Mouse (Mus musculus) forebrain, embryonic 12.5 days (tissue): ENCODE results near the gene Asf1a. TPM values are rescaled to one million over a fixed set of nuclear protein-coding genes. Genes with fewer than 3 reads are reported as not detected.
A peak's percentile ranks its signal among the peaks of the same experiment; 100 is the strongest.

Experiments used
- ATAC-seq: fragments of 200-750 bp; cut with Nextera tagmentation; 2 replicates; pipeline ENCODE4 v1.8.0; 2017; ENCODE audit warnings: moderate TSS enrichment; ENCODE audit not compliant: low FRiP score
- H3K27ac ChIP-seq: fragments of 300-500 bp; sonication (generic); 2 replicates; pipeline ENCODE4 v1.5.1; 2016; ENCODE audit warnings: mild to moderate bottlenecking
- H3K27me3 ChIP-seq: fragments of 300-500 bp; sonication (generic); 2 replicates; pipeline ENCODE4 v1.6.1; 2016; ENCODE audit warnings: mild to moderate bottlenecking
- H3K36me3 ChIP-seq: fragments of 300-500 bp; sonication (generic); replicated peaks from 2 replicates; pipeline ENCODE4 v1.6.1; 2016; ENCODE audit warnings: mild to moderate bottlenecking
- H3K4me1 ChIP-seq: fragments of 300-500 bp; sonication (generic); 2 replicates; pipeline ENCODE4 v1.6.1; 2016
- H3K4me2 ChIP-seq: fragments of 300-500 bp; sonication (generic); 2 replicates; pipeline ENCODE4 v1.6.1; 2016; ENCODE audit warnings: mild to moderate bottlenecking, moderate library complexity
- H3K4me3 ChIP-seq: fragments of 300-500 bp; sonication (generic); replicated peaks from 2 replicates; pipeline ENCODE4 v1.5.1; 2016; ENCODE audit warnings: mild to moderate bottlenecking
- H3K9ac ChIP-seq: fragments of 300-500 bp; sonication (generic); 2 replicates; pipeline ENCODE4 v1.6.1; 2016; ENCODE audit warnings: mild to moderate bottlenecking
- H3K9me3 ChIP-seq: fragments of 300-500 bp; sonication (generic); 2 replicates; pipeline ENCODE4 v1.6.1; 2016
- WGBS: fragments of 180-500 bp; shearing (Covaris S2); methylation state at CpG from one replicate; pipeline ENCODE4 v1.1.7; 2016; 5-methylcytosine and 5-hydroxymethylcytosine counted together
- polyA plus RNA-seq: library from polyadenylated mRNA; unstranded; fragments of >200 nt; fragmentation: Nextera tagmentation; extraction: Ambion mirVana; gene quantifications from 2 replicates; pipeline ENCODE4 v1.2.1, GENCODE M21; 2016

Asf1a gene
- 158 and 160 TPM in 2 replicates for polyA plus RNA-seq

GRCm38 (mm10) chr10:53596677-53597120, at the start of gene Asf1a:
TSS of gene Asf1a (plus strand) at chr10:53596757.
- H3K4me2 ChIP-seq = peak within 1 kb of the TSS; percentile 75
- ATAC-seq = peak; percentile 97
- no peaks in the 10 kb centered on the region for H3K9me3 ChIP-seq
- H3K4me1 ChIP-seq = peaks cover 27% of the 10 kb centered on the region
- H3K4me3 ChIP-seq = peak within 1 kb of the TSS; percentile 97
- H3K9ac ChIP-seq = peak within 1 kb of the TSS; percentile 97
- under 1% methylated on average over 47 of the region's 52 CpGs for WGBS
- peaks cover 15% of the 10 kb centered on the region for H3K36me3 ChIP-seq
- peak within 1 kb of the TSS; percentile 99 for H3K27ac ChIP-seq
- H3K27me3 ChIP-seq = no peaks in the 10 kb centered on the region

GRCm38 (mm10) chr10:53562001-53562400, 34.6 kb upstream of the Asf1a start:
- no peak for ATAC-seq
- Histone ChIP-seq H3K9ac (no peak overlapping the region), H3K27me3 (no peaks in the 10 kb centered on the region), H3K4me1 (no peaks in the 10 kb centered on the region), H3K9me3 (no peaks in the 10 kb centered on the region), H3K27ac (no peak overlapping the region), H3K4me3 (no peak overlapping the region), H3K36me3 (no peaks in the 10 kb centered on the region; the same call in 1 of the 2 replicates), H3K4me2 (no peak overlapping the region)
- 91% methylated on average over 5 of the region's 5 CpGs for WGBS

- H3K27me3 ChIP-seq = no peaks in the 10 kb centered on the region
- H3K36me3 ChIP-seq = no peaks in the 10 kb centered on the region; the same call in 1 of the 2 replicates
- no peak overlapping the region for H3K4me2 ChIP-seq
- no peak overlapping the region for H3K9ac ChIP-seq
- H3K4me1 ChIP-seq = no peaks in the 10 kb centered on the region
- no peak for ATAC-seq
- 75% methylated on average over 2 of the region's 2 CpGs for WGBS
- no peak overlapping the region for H3K4me3 ChIP-seq
- H3K27ac ChIP-seq = no peak overlapping the region
- no peaks in the 10 kb centered on the region for H3K9me3 ChIP-seq
Measured at GRCm38 (mm10) chr10:53565538-53565937, 31.0 kb upstream of the Asf1a start.

- no peak overlapping the region for H3K4me2 ChIP-seq
- ATAC-seq = no peak
Measured at GRCm38 (mm10) chr10:53568531-53568930, 28.0 kb upstream of the Asf1a start.

DNA sequence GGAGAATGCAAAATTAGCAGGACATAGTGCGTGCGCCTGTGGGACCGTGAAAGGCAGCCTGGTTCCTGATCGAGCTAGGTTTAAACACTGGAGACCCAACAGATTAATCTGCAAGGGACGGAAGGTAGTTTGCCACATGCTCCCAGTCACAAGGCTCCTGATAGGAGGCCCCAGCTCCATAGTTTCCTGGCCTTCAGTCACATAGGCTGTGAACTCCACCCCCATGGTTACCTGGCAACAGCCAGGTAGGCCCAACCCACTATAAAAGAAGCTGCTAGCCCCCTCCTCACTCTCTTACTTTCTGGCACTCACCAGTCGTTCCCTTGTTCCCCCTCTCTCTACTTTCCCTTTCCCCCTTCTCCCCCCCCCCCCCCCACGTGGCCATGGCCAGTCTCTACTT, 16.4 kb upstream of the Asf1a start:
- Histone ChIP-seq H3K9ac (no peak overlapping the region), H3K27me3 (no peaks in the 10 kb centered on the region), H3K4me1 (peaks cover 13% of the 10 kb centered on the region), H3K9me3 (no peaks in the 10 kb centered on the region), H3K36me3 (no peaks in the 10 kb centered on the region), H3K4me2 (peak overlapping the region; percentile 59), H3K27ac (peak overlapping the region; percentile 8; the same call in 1 of the 2 replicates), H3K4me3 (peak overlapping the region; percentile 31; the same call in 1 of the 2 replicates)
- WGBS = 31% methylated on average over 7 of the region's 7 CpGs
- peak; percentile 62; the same call in 1 of the 2 replicates for ATAC-seq

More at GRCm38 (mm10) chr10:53568531-53568930, 28.0 kb upstream of the Asf1a start:
- H3K27ac ChIP-seq = no peak overlapping the region
- H3K9ac ChIP-seq = no peak overlapping the region
- no peaks in the 10 kb centered on the region for H3K4me1 ChIP-seq
- no peak overlapping the region for H3K4me3 ChIP-seq
- H3K36me3 ChIP-seq = no peaks in the 10 kb centered on the region; the same call in 1 of the 2 replicates
- H3K27me3 ChIP-seq = no peaks in the 10 kb centered on the region
- H3K9me3 ChIP-seq = no peaks in the 10 kb centered on the region

DNA sequence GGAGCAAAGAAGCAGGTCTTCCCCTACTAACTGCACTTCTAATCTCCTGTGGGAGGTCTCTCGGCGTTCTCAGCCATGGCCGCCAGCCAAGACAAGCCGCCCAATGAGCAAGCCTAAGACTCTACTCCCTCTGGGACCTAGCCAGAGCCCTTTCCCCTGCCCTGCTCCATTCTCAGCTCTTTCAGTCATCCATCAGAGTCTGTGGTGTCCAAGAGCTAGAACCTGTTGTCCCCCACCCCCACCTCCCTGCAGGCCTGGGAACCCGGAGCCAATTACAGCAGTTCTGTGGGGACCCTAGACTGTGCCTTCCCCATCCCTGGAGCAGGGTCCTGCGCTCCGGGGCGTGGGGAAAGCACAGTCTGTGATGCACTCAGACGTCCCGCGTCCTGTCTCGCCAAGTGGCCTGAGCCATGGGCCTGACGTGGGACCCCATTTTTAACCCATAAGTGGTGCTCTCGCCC, 15.9 kb upstream of the Asf1a start:
- peak overlapping the region; percentile 31 for H3K4me3 ChIP-seq
- peak overlapping the region; percentile 8; the same call in 1 of the 2 replicates for H3K27ac ChIP-seq
- no peak overlapping the region for H3K9ac ChIP-seq
- H3K27me3 ChIP-seq = no peaks in the 10 kb centered on the region
- H3K4me1 ChIP-seq = peaks cover 13% of the 10 kb centered on the region
- peak overlapping the region; percentile 59 for H3K4me2 ChIP-seq
- no peaks in the 10 kb centered on the region for H3K9me3 ChIP-seq
- ATAC-seq = peak; percentile 84
- WGBS = 13% methylated on average over 14 of the region's 14 CpGs
- H3K36me3 ChIP-seq = no peaks in the 10 kb centered on the region

DNA sequence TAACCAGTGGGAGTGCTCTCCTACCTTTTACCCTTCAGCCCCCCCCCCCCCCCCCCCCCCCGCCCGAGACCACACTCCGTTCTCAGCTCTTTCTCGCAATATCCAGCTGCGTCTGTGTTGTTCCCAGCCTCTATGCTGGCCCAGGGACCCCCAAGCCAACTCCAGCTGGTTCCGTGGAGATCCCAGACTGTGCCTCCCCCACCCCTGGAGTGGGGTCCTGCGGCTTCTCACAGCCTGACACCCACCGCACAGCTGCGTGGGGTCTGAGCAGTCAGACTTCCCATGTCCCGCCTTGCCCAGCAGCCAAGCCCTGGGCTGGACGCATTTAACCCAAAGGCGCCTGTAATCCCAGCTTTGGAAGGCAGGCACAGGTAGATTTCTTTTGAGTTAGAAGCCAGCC, 15.5 kb upstream of the Asf1a start:
- peak; percentile 51 for ATAC-seq
- Histone ChIP-seq H3K9ac (no peak overlapping the region), H3K27ac (no peak overlapping the region), H3K4me3 (peak overlapping the region; percentile 31), H3K4me1 (peaks cover 13% of the 10 kb centered on the region), H3K27me3 (no peaks in the 10 kb centered on the region), H3K9me3 (no peaks in the 10 kb centered on the region), H3K4me2 (peak overlapping the region; percentile 59), H3K36me3 (no peaks in the 10 kb centered on the region)
- WGBS = 22% methylated on average over 7 of the region's 12 CpGs

GRCm38 (mm10) chr10:53585777-53586176, 10.8 kb upstream of the Asf1a start:
- Histone ChIP-seq H3K9me3 (no peaks in the 10 kb centered on the region), H3K4me2 (no peak overlapping the region), H3K9ac (no peak overlapping the region), H3K4me3 (no peak overlapping the region), H3K27me3 (no peaks in the 10 kb centered on the region), H3K4me1 (peaks cover 4% of the 10 kb centered on the region), H3K27ac (no peak overlapping the region), H3K36me3 (no peaks in the 10 kb centered on the region)
- no peak for ATAC-seq
- 66% methylated on average over 3 of the region's 3 CpGs for WGBS

GRCm38 (mm10) chr10:53595744-53596676, 547 bp upstream of the Asf1a start:
- Histone ChIP-seq H3K4me2 (peak overlapping the region; percentile 75), H3K36me3 (peaks cover 8% of the 10 kb centered on the region), H3K4me3 (peak overlapping the region; percentile 97), H3K4me1 (peaks cover 26% of the 10 kb centered on the region), H3K27me3 (no peaks in the 10 kb centered on the region), H3K27ac (peak overlapping the region; percentile 90), H3K9ac (peak overlapping the region; percentile 61), H3K9me3 (no peaks in the 10 kb centered on the region)
- 12% methylated on average over 23 of the region's 27 CpGs for WGBS
- no peak; the same call in 1 of the 2 replicates for ATAC-seq

GRCm38 (mm10) chr10:53597121-53597881, 744 bp downstream of the Asf1a start:
- peak overlapping the region; percentile 99 for H3K27ac ChIP-seq
- under 1% methylated on average over 93 of the region's 99 CpGs for WGBS

GRCm38 (mm10) chr10:53598821-53599220, 2.3 kb downstream of the Asf1a start:
- Histone ChIP-seq H3K36me3 (peaks cover 29% of the 10 kb centered on the region), H3K9ac (peak overlapping the region; percentile 36; the same call in 1 of the 2 replicates), H3K27me3 (no peaks in the 10 kb centered on the region), H3K27ac (no peak overlapping the region), H3K9me3 (no peaks in the 10 kb centered on the region), H3K4me1 (peaks cover 27% of the 10 kb centered on the region), H3K4me2 (peak overlapping the region; percentile 52), H3K4me3 (peak overlapping the region; percentile 29)
- ATAC-seq = no peak
- WGBS = 54% methylated on average over 5 of the region's 5 CpGs

More at GRCm38 (mm10) chr10:53597121-53597881, 744 bp downstream of the Asf1a start:
- ATAC-seq = peak; percentile 36
- Histone ChIP-seq H3K9ac (peak overlapping the region; percentile 97), H3K4me3 (peak overlapping the region; percentile 97), H3K27me3 (no peaks in the 10 kb centered on the region), H3K4me2 (peak overlapping the region; percentile 55), H3K9me3 (no peaks in the 10 kb centered on the region), H3K36me3 (peaks cover 17% of the 10 kb centered on the region), H3K4me1 (peaks cover 27% of the 10 kb centered on the region)

DNA sequence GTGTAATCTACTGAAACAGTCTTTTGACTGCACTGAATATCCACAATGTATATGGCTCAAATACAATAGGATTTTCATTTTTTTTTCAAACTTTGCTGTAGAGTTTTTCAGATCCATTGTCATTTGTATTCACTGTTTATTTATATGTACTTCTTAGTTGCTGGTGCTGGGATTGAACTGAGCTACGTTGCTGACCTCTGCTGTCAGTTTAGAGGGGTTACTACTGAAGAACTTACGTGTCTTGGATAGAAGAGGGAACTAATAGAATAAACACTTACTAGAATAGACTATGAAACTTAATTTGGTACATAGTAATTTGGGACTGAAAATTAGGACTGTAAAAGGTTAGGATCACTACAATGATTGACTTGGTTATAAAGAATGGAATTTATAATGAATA, 8.8 kb downstream of the Asf1a start:
- Histone ChIP-seq H3K9ac (no peak overlapping the region), H3K4me2 (no peak overlapping the region), H3K27ac (no peak overlapping the region), H3K27me3 (no peaks in the 10 kb centered on the region), H3K9me3 (no peaks in the 10 kb centered on the region), H3K36me3 (peaks cover 70% of the 10 kb centered on the region), H3K4me1 (peaks cover 7% of the 10 kb centered on the region), H3K4me3 (no peak overlapping the region)
- 74% methylated on average over 2 of the region's 2 CpGs for whole genome bisulfite sequencing
- no peak for ATAC-seq
